Mouse (Mus musculus): Measurements from ENCODE around the gene B3galt6. TPM values are rescaled to one million over a fixed set of nuclear protein-coding genes. Genes with fewer than 3 reads are reported as not detected.

The B3galt6 gene
- polyA plus RNA-seq, 1 experiment from 2014 or later: 17.9 TPM

- H3K27ac ChIP-seq (ENCODE audit: low read depth): no peak overlapping the region
- WGBS: 68% methylated on average over 2 of the region's 2 CpGs
- ATAC-seq (replicated peaks; ENCODE audit: low FRiP score, low TSS enrichment, low read depth): no peak
These were observed 19.2 kb downstream of the B3galt6 start for GRCm38 (mm10) chr4:155973239-155973638.

GRCm38 (mm10) chr4:155972651-155973050 lies 19.8 kb downstream of the B3galt6 start:
- ATAC-seq (replicated peaks; ENCODE audit: low FRiP score, low TSS enrichment, low read depth): no peak
- no peak overlapping the region for H3K27ac ChIP-seq (ENCODE audit: low read depth)
- 75% methylated on average over 6 of the region's 6 CpGs for WGBS

More at GRCm38 (mm10) chr4:155973239-155973638, 19.2 kb downstream of the B3galt6 start:
- Histone ChIP-seq H3K9ac (ENCODE audit: low read length) (no peak overlapping the region), H3K4me3 (ENCODE audit: low read depth, low read length) (no peak overlapping the region), H3K4me1 (replicated peaks; ENCODE audit: control insufficient read depth, insufficient read depth, low read length) (no peaks in the 10 kb centered on the region), H3K4me2 (ENCODE audit: low read length) (no peak overlapping the region), H3K36me3 (ENCODE audit: control insufficient read depth, insufficient read depth, low read length) (no peaks in the 10 kb centered on the region), H3K27me3 (replicated peaks; ENCODE audit: control insufficient read depth, insufficient read depth, low read length) (no peaks in the 10 kb centered on the region), H3K9me3 (ENCODE audit: control insufficient read depth, low read length) (no peaks in the 10 kb centered on the region)
- DNase-seq (ENCODE audit: low spot score): no peak

GRCm38 (mm10) chr4:155970286-155970685 lies 22.2 kb downstream of the B3galt6 start:
- no peak overlapping the region for H3K4me2 ChIP-seq (ENCODE audit: low read length)
- H3K27me3 ChIP-seq (replicated peaks; ENCODE audit: control insufficient read depth, insufficient read depth, low read length): no peaks in the 10 kb centered on the region
- H3K9ac ChIP-seq (ENCODE audit: low read length): no peak overlapping the region
- H3K27ac ChIP-seq (ENCODE audit: low read depth): no peak overlapping the region
- DNase-seq (ENCODE audit: low spot score) (no peak), ATAC-seq (replicated peaks; ENCODE audit: low FRiP score, low TSS enrichment, low read depth) (no peak)
- 79% methylated on average over 5 of the region's 5 CpGs for WGBS
- no peak overlapping the region for H3K4me3 ChIP-seq (ENCODE audit: low read depth, low read length)
- no peaks in the 10 kb centered on the region for H3K4me1 ChIP-seq (replicated peaks; ENCODE audit: control insufficient read depth, insufficient read depth, low read length)
- H3K9me3 ChIP-seq (ENCODE audit: control insufficient read depth, low read length): no peaks in the 10 kb centered on the region
- H3K36me3 ChIP-seq (ENCODE audit: control insufficient read depth, insufficient read depth, low read length): peaks cover 12% of the 10 kb centered on the region

More at GRCm38 (mm10) chr4:155972651-155973050, 19.8 kb downstream of the B3galt6 start:
- no peaks in the 10 kb centered on the region for H3K4me1 ChIP-seq (replicated peaks; ENCODE audit: control insufficient read depth, insufficient read depth, low read length)
- no peaks in the 10 kb centered on the region for H3K9me3 ChIP-seq (ENCODE audit: control insufficient read depth, low read length)
- no peaks in the 10 kb centered on the region for H3K27me3 ChIP-seq (replicated peaks; ENCODE audit: control insufficient read depth, insufficient read depth, low read length)
- H3K4me3 ChIP-seq (ENCODE audit: low read depth, low read length): no peak overlapping the region
- no peaks in the 10 kb centered on the region for H3K36me3 ChIP-seq (ENCODE audit: control insufficient read depth, insufficient read depth, low read length)
- no peak overlapping the region for H3K9ac ChIP-seq (ENCODE audit: low read length)
- no peak for DNase-seq (ENCODE audit: low spot score)
- H3K4me2 ChIP-seq (ENCODE audit: low read length): no peak overlapping the region

GRCm38 (mm10) chr4:155969043-155969653 lies 23.3 kb downstream of the B3galt6 start:
- H3K9me3 ChIP-seq (ENCODE audit: control insufficient read depth, low read length): no peaks in the 10 kb centered on the region
- H3K4me2 ChIP-seq (ENCODE audit: low read length): no peak overlapping the region
- H3K27me3 ChIP-seq (replicated peaks; ENCODE audit: control insufficient read depth, insufficient read depth, low read length): no peaks in the 10 kb centered on the region
- 0 out of 2 replicates have a peak, but pooled peaks have one; percentile 51 for ATAC-seq (replicated peaks; ENCODE audit: low FRiP score, low TSS enrichment, low read depth)
- H3K4me1 ChIP-seq (replicated peaks; ENCODE audit: control insufficient read depth, insufficient read depth, low read length): no peaks in the 10 kb centered on the region
- peaks cover 18% of the 10 kb centered on the region for H3K36me3 ChIP-seq (ENCODE audit: control insufficient read depth, insufficient read depth, low read length)
- no peak for DNase-seq (ENCODE audit: low spot score)
- H3K9ac ChIP-seq (ENCODE audit: low read length): no peak overlapping the region
- H3K27ac ChIP-seq (ENCODE audit: low read depth): no peak overlapping the region
- 70% methylated on average over 13 of the region's 13 CpGs for WGBS
- H3K4me3 ChIP-seq (ENCODE audit: low read depth, low read length): no peak overlapping the region

GRCm38 (mm10) chr4:155964396-155964795 lies 28.1 kb downstream of the B3galt6 start:
- ATAC-seq (replicated peaks; ENCODE audit: low FRiP score, low TSS enrichment, low read depth): no peak
- 88% methylated on average over 11 of the region's 11 CpGs for WGBS
- Histone ChIP-seq H3K4me2 (ENCODE audit: low read length) (no peak overlapping the region), H3K27me3 (replicated peaks; ENCODE audit: control insufficient read depth, insufficient read depth, low read length) (no peaks in the 10 kb centered on the region), H3K9me3 (ENCODE audit: control insufficient read depth, low read length) (no peaks in the 10 kb centered on the region), H3K4me1 (replicated peaks; ENCODE audit: control insufficient read depth, insufficient read depth, low read length) (peaks cover 17% of the 10 kb centered on the region), H3K27ac (ENCODE audit: low read depth) (no peak overlapping the region), H3K36me3 (ENCODE audit: control insufficient read depth, insufficient read depth, low read length) (peaks cover 24% of the 10 kb centered on the region), H3K4me3 (ENCODE audit: low read depth, low read length) (no peak overlapping the region), H3K9ac (ENCODE audit: low read length) (no peak overlapping the region)
- DNase-seq (ENCODE audit: low spot score): no peak

GRCm38 (mm10) chr4:155963106-155963505 lies 29.3 kb downstream of the B3galt6 start:
- H3K9ac ChIP-seq (ENCODE audit: low read length): peak overlapping the region; percentile 58
- H3K9me3 ChIP-seq (ENCODE audit: control insufficient read depth, low read length): no peaks in the 10 kb centered on the region
- WGBS: 60% methylated on average over 7 of the region's 7 CpGs
- H3K36me3 ChIP-seq (ENCODE audit: control insufficient read depth, insufficient read depth, low read length): peaks cover 34% of the 10 kb centered on the region
- H3K4me3 ChIP-seq (ENCODE audit: low read depth, low read length): peak overlapping the region; percentile 52
- H3K27me3 ChIP-seq (replicated peaks; ENCODE audit: control insufficient read depth, insufficient read depth, low read length): no peaks in the 10 kb centered on the region
- H3K4me1 ChIP-seq (replicated peaks; ENCODE audit: control insufficient read depth, insufficient read depth, low read length): peaks cover 17% of the 10 kb centered on the region
- DNase-seq (ENCODE audit: low spot score): no peak
- peak overlapping the region; percentile 93 for H3K4me2 ChIP-seq (ENCODE audit: low read length)
- ATAC-seq (replicated peaks; ENCODE audit: low FRiP score, low TSS enrichment, low read depth): no peak
- no peak overlapping the region for H3K27ac ChIP-seq (ENCODE audit: low read depth)

- 1% methylated on average over 42 of the region's 42 CpGs for WGBS
- ATAC-seq (replicated peaks; ENCODE audit: low FRiP score, low TSS enrichment, low read depth) (peak; percentile 77), DNase-seq (ENCODE audit: low spot score) (peak; percentile 73)
These were observed 30.1 kb downstream of the B3galt6 start, which contains the start of gene C1qtnf12 for GRCm38 (mm10) chr4:155962167-155962971. C1qtnf12 (plus strand) TSS chr4:155962318.

GRCm38 (mm10) chr4:155959275-155959674 lies 33.2 kb downstream of the B3galt6 start:
- Histone ChIP-seq H3K4me1 (replicated peaks; ENCODE audit: control insufficient read depth, insufficient read depth, low read length) (peaks cover 17% of the 10 kb centered on the region), H3K27ac (ENCODE audit: low read depth) (no peak overlapping the region), H3K9ac (ENCODE audit: low read length) (no peak overlapping the region), H3K9me3 (ENCODE audit: control insufficient read depth, low read length) (no peaks in the 10 kb centered on the region), H3K4me2 (ENCODE audit: low read length) (no peak overlapping the region), H3K27me3 (replicated peaks; ENCODE audit: control insufficient read depth, insufficient read depth, low read length) (no peaks in the 10 kb centered on the region), H3K4me3 (ENCODE audit: low read depth, low read length) (no peak overlapping the region), H3K36me3 (ENCODE audit: control insufficient read depth, insufficient read depth, low read length) (peaks cover 54% of the 10 kb centered on the region)
- 7% methylated on average over 5 of the region's 5 CpGs for WGBS
- DNase-seq (ENCODE audit: low spot score): peak; percentile 83
- ATAC-seq (replicated peaks; ENCODE audit: low FRiP score, low TSS enrichment, low read depth): no peak; the same call in 1 of the 2 replicates

More at GRCm38 (mm10) chr4:155962167-155962971, 30.1 kb downstream of the B3galt6 start, which contains the start of gene C1qtnf12:
- Histone ChIP-seq H3K4me3 (ENCODE audit: low read depth, low read length) (peak within 1 kb of the TSS; percentile 52), H3K27me3 (replicated peaks; ENCODE audit: control insufficient read depth, insufficient read depth, low read length) (no peaks in the 10 kb centered on the region), H3K9me3 (ENCODE audit: control insufficient read depth, low read length) (no peaks in the 10 kb centered on the region), H3K36me3 (ENCODE audit: control insufficient read depth, insufficient read depth, low read length) (peaks cover 41% of the 10 kb centered on the region), H3K4me2 (ENCODE audit: low read length) (peak within 1 kb of the TSS; percentile 93), H3K27ac (ENCODE audit: low read depth) (peak within 1 kb of the TSS; percentile 36; the same call in 1 of the 2 replicates), H3K9ac (ENCODE audit: low read length) (peak within 1 kb of the TSS; percentile 58), H3K4me1 (replicated peaks; ENCODE audit: control insufficient read depth, insufficient read depth, low read length) (peaks cover 17% of the 10 kb centered on the region)

Data from intestine, embryonic 14.5 days (tissue).